Mouse (Mus musculus) cerebellum, postnatal 36 days (tissue): ENCODE data around the gene Tax1bp3.

Experiments used
- DNase-seq, 2 experiments: peaks; one replicate each; pipeline ENCODE4 v3.0.0; 2021 to 2022; ENCODE audit warnings: mixed read lengths in 2 of 2

Tax1bp3 gene

GRCm38 (mm10) chr11:73176186-73176585 is 697 bp upstream of the Tax1bp3 start:
- no peak for DNase-seq

- DNase-seq, result no peak
Observed at GRCm38 (mm10) chr11:73177509-73177875, 609 bp downstream of the Tax1bp3 start.

- DNase-seq, result no peak
Observed at GRCm38 (mm10) chr11:73177895-73178294, 1.0 kb downstream of the Tax1bp3 start.

- DNase-seq, result no peak
Observed at GRCm38 (mm10) chr11:73185872-73186615, 9.2 kb downstream of the Tax1bp3 start.

GRCm38 (mm10) chr11:73187231-73187630 is 10.3 kb downstream of the Tax1bp3 start:
- no peak for DNase-seq

GRCm38 (mm10) chr11:73193047-73193446 is 16.2 kb downstream of the Tax1bp3 start:
- DNase-seq, result peak; percentile 69 to 74

- DNase-seq, result no peak
Observed at GRCm38 (mm10) chr11:73194444-73194843, 17.6 kb downstream of the Tax1bp3 start.

- no peak for DNase-seq
Observed at GRCm38 (mm10) chr11:73198190-73198589, 21.3 kb downstream of the Tax1bp3 start.

- peak; percentile 82 to 85 for DNase-seq
Observed at GRCm38 (mm10) chr11:73198603-73199229, 21.8 kb downstream of the Tax1bp3 start, which contains the start of gene Ctns. Gene Ctns, minus strand, starts transcription at chr11:73199042.

GRCm38 (mm10) chr11:73199230-73199712 is 22.4 kb downstream of the Tax1bp3 start, which contains the start of gene Shpk:
Gene Shpk, plus strand, starts transcription at chr11:73199460.
- DNase-seq, result peak; percentile 95 to 97

- DNase-seq, result no peak
Observed at GRCm38 (mm10) chr11:73199879-73200278, 23.0 kb downstream of the Tax1bp3 start.

GRCm38 (mm10) chr11:73201021-73201420 is 24.1 kb downstream of the Tax1bp3 start:
- DNase-seq, result no peak

GRCm38 (mm10) chr11:73201597-73201996 is 24.7 kb downstream of the Tax1bp3 start:
- DNase-seq, result no peak

GRCm38 (mm10) chr11:73203895-73204294 is 27.0 kb downstream of the Tax1bp3 start:
- no peak for DNase-seq

GRCm38 (mm10) chr11:73205194-73205593 is 28.3 kb downstream of the Tax1bp3 start:
- DNase-seq, result no peak

- no peak for DNase-seq
Observed at GRCm38 (mm10) chr11:73207621-73208020, 30.7 kb downstream of the Tax1bp3 start.

GRCm38 (mm10) chr11:73213956-73214355 is 37.1 kb downstream of the Tax1bp3 start:
- no peak for DNase-seq

- no peak for DNase-seq
Observed at GRCm38 (mm10) chr11:73219671-73220070, 42.8 kb downstream of the Tax1bp3 start.

GRCm38 (mm10) chr11:73220651-73221050 is 43.8 kb downstream of the Tax1bp3 start:
- DNase-seq, result no peak

- DNase-seq, result no peak
Observed at GRCm38 (mm10) chr11:73222846-73223245, 46.0 kb downstream of the Tax1bp3 start.

GRCm38 (mm10) chr11:73223966-73224365 is 47.1 kb downstream of the Tax1bp3 start:
- no peak for DNase-seq

GRCm38 (mm10) chr11:73225856-73226255 is 49.0 kb downstream of the Tax1bp3 start:
- no peak for DNase-seq

- DNase-seq, result no peak
Observed at GRCm38 (mm10) chr11:73228881-73229280, 52.0 kb downstream of the Tax1bp3 start.

GRCm38 (mm10) chr11:73230081-73230480 is 53.2 kb downstream of the Tax1bp3 start:
- DNase-seq, result no peak
